Mouse (Mus musculus) ES-CJ7 (cell line): Measurements from ENCODE around the gene Ntn5.

ENCODE experiments used
- DNase-seq: peaks from one replicate; pipeline ENCODE4 v3.0.0; 2011; ENCODE audit warnings: low read depth, low spot score

Gene Ntn5

DNA sequence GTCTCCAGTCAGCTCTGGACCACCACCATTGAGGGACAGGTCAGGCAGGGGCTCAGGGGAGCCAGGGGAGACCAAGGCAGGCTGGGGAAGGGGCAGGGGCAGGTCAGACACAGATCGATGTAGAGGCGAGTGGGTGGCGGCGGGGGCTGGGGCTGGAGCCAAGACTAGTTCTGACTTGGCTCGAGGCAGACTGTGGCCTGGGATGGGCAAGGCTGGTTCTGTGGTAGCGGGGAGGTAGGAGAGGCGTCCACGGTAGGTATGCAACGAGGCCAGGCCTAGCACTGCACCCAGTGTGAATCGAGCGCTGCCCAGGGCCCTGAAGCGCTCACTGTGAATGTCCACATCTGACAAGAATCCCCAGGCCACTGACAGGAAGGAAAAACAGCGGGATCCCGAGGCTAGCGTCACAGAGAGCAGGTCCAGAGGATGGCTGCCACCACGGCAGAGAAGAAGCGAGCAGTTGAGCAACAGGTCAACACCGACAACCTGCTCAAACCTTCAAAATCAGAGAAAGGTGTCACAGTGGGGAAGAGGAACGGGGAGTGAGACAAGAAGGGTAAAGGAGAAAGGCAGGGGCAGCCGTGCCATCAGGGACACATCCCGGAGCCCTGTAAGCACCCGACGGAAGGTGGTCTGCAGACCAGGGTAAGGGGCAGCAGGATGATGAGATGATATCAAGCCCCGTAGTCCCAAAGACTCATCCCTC is 27.6 kb downstream of the Ntn5 start:
- DNase-seq: no peak

DNA sequence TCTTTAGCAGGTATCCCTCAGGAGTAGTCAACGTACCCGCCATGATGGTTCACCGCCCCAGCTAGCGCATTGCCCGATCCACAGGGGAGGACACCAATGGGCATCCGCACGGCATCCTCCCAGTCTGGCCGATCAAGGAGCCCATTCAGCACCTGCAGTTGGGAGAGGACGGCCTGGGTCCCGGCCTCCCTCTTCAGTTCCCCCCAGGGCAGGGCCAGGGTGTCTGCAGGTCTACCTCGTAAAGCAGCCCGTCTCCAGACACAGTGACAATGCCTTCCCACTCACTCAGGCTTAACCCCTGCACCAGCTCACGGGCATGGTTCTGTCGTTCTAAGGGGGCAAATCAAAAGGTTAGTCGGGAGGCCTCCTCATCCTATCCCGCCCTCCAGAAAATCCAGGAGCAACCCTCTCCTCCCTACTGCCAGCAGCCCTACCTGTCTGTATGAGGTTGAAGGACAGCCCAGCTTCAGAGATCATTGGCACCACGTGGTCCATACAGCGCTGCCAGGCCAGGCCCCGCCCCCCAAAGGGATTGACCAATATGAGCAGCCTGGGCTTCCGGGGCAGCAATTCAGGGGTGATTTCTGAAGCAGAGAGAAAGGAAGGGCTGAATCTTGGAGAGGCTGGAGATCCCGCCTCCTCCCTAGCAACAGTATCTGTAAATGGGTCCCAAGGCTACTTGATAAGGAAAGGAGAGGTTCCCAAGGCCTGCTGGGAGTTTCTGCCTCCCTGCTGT is 28.4 kb downstream of the Ntn5 start:
- no peak for DNase-seq

DNA sequence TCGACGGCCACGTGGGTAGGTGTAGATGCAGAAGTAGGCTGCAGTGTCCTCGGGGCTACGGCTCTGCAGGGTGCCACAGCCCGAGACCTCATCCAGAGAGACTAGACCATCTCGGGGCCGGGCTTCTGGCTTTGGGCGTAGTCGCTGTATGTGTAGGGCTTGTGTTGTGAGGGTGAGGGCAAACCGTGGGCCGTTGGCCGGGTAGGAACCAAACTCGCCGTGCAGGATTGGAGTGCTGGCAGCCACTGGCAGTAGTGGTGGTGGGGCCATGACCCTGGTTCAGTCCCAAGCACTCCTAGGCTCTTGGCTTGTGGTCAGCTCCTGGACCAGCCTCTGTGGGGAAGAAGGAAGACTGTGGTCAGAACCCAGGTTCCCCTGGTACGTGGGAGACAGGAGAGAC is 29.6 kb downstream of the Ntn5 start:
- no peak for DNase-seq

DNA sequence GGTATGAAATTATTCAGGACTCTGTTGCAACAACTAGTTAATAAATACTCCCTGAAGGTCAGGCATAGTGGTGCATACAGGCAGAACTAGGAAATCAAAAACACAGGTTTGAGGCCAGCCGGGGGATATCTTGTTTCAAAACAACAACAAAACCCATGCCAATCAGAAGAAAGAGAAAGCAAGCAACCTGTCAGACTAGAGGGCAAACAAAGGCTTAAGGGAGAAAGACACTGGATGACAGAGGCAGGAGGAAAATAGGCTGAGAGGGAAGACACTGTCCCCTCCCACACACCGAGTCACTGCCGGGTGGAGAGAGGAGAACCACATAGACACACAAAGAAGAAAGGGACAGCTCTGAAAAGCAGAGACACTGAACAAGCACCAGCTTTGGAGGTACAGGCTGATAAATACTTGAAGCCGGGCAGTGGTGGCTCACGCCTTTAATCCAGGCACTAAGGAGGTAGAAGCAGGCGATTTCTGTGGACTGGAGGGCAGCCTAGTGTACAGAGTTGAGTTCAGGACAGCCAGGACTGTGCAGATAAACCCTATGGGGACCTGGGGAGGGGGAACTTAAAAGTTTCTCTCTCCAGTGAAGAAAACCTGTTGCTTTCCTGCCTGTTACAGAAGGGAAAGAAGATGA is 30.2 kb downstream of the Ntn5 start:
- no peak for DNase-seq

DNA sequence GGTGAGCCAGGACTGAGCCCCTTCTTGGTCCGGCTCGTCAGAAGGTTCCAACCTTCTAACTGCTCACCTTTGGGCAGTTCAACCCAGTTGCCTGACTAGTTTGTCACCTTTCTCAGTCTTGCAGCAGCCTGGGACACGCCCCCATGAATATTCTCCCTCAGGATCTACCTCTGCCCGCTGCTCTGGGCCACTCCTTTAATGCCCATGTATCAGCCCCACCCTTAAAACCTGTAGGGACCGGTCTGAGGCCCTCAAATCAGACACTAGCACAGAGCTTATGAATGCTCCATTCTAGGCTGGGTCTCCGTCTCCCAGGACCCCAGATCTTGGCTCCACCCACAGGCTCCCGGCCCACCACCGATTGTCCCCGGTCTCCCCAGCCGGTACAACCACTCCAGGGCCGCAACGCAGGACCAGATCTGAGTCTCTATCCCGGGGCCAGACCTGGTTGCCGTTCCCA is 30.8 kb downstream of the Ntn5 start:
- peak; percentile 91 for DNase-seq

DNA sequence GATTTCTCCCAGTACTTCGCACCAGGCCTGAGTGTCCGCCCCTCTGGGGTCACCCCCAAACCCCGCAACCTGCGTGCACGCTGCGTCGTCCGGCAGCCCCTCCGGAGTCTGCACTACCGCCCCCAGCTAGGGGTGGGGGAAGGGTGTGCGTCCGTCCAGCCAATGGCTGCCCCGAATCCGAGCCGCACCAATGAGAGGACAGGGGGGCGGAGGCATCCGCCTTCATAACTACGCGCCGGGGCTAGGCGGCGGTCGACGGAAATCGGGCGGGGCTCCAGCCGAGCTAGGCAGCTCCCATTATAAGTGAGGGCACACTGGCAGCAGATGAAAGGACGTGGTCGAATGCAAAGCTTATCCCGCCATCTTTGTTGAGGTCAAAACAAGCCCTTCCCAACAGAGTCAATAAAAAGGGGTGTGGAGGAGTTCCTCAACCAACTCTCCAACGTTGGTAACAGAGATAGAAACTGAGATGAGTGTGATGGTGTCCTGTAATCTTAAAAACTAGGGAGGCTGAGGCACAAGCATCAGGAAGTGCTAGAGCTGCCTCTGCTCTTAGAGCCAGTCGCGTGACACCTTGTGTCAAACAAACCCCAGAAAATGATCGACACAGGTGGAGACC is 31.4 kb downstream of the Ntn5 start, which contains the start of gene Rpl18:
Gene Rpl18, plus strand, starts transcription at position 368 of the 619 bp plus-strand sequence.
- DNase-seq: peak; percentile 98

DNA sequence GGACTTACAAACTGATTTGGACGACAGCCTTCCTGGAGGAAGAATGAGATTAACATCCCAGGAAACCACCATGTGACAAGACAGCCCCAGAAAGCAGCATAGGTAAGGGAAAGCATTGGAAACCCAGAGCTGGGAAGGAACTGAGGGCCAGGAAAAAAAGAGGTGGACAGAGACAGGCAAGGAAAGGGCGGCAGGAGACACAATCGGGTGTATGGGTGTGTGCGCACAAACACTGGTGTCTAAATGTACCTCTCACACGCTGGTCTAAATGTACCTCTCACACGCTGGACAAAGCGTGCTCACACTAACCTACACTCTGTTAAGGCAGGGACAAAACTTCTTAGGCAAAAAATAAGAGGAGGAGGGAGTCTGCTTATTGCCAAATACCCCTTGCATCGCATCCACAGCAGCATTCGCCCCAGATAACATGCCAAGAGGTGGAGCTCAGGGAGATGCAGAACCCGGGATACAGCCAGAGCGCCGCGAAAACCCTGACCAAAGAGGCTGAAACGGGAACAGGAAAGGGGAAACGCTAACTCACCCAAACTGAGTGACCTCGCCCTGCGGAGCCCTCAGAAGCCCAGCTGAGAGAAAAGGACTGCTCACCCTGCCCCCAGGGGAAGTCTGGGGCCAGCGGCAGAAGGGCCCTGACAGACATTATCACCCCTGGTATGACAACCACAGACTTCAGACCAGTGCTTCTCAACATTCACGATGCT is 32.1 kb downstream of the Ntn5 start:
- DNase-seq: no peak

DNA sequence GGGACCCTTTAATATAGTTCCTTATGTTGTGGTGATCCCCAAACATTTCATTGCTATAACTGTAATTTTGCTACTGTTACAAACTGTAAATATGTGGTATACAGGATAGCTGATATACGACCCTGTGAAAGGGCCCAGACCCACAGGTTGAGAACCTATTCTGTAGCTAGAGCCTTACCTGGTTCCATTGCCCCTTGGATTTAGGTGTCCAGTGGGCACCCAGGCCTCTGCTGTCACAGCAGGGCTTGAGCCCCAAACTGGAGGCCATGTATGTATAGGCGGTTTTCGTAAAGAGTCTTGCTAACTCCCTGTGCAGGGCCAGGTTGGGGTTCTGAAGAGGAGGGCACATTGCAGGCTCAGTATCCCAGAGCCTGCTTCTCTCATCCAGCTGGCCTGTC is 32.6 kb downstream of the Ntn5 start:
- DNase-seq: no peak

DNA sequence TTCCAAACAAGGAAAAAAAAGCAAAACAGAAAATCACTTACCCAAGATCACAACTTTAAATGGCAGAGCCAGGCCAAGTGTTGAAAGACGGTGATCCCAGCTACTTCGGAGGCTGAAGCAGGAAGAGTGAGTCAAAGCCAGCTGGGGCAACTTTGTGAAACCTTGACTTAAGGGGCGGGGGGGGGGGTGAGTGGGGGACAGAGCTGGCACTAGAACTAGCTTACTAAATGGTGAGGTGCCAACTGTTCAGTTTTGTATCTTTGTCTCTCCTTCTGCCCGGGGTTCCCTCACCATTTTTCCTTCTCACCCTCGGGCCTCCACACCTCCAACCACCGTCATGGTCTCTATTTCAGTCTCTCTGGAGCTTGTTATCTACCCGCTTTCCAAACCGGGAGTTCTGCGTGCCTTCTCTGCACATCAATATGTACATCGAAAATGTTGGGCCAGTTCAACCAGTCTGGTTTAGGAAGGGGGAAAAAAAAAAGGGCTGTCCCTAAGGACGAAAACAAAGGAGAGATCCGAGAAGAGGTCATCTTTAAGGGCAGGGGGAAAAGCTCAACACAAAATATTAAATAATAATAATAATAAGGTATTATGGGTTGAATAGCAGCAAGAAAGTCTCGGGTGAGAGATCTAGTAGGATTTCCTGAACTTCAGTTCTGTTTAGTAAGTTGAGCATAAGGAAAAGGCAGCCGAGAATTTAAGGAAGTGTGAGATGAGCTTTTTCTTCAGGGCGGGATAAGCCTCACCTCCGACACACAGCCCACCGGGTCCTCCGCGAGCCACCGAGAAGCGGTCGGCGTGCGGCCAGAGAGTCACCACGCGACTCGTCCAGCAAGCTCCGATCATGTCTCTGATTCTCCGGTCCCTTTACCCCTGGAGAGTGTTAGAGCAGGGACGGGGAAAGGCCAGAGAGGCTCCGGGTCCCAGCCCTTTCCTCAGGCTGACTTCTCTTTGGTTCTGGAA is 33.4 kb downstream of the Ntn5 start:
- DNase-seq: no peak

DNA sequence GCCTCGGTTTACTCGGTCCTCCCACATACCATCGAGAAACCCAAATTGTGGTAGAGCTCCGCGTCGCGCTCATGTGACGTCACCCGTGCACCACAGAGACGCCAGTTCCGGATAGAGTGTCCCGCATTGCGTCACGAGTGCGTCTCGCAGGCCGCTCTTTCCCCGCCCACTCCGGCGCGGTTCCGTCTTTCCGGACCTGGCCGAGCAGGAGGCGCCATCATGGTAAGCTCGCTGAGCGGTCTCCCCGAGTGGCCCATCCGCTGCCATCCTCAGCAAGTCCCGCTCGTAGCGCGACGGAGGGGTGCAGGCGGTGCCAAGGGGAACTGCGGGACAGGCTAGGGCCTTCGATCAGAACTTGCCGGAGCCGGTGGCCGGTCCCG is 34.1 kb downstream of the Ntn5 start, which contains the start of gene Sphk2:
Gene Sphk2, minus strand, starts transcription at position 85 of the 380 bp plus-strand sequence.
- peak; percentile 99 for DNase-seq

DNA sequence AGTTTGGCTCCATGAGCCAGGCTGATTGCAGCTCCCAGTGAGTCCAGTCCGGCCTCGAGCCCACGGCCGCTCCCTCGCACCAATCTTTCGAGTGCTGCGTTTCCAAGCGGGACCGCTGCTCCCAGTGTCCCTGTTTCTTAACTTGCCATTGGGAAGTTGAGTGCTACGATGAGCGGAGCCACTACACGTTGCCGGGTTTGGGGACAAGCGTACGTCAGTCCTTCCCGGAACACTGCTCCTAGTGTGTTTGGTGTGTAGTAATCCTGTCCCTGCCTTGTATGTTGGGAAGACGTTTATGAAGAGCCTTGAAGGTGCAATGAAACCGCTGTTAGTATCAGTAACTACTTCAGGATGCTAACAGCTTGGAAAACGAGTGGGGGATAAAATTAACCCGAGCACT is 34.5 kb downstream of the Ntn5 start:
- no peak for DNase-seq

DNA sequence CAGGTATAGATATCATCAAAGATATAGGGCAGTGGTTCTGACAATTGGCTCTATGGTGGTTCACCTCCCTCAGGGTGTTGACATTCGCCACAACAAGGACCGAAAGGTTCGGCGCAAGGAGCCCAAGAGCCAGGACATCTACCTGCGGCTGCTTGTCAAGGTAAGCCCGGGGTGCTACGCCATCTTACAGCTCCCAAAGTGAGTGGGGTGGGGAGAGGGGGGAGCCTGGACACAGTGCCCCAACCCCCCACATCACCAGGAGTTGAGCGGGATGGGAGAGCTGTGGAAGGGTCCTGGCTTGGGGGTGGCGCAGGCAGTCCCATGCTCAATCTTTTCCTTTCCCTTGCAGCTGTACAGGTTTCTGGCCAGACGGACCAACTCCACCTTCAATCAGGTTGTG is 35.4 kb downstream of the Ntn5 start:
- no peak for DNase-seq

DNA sequence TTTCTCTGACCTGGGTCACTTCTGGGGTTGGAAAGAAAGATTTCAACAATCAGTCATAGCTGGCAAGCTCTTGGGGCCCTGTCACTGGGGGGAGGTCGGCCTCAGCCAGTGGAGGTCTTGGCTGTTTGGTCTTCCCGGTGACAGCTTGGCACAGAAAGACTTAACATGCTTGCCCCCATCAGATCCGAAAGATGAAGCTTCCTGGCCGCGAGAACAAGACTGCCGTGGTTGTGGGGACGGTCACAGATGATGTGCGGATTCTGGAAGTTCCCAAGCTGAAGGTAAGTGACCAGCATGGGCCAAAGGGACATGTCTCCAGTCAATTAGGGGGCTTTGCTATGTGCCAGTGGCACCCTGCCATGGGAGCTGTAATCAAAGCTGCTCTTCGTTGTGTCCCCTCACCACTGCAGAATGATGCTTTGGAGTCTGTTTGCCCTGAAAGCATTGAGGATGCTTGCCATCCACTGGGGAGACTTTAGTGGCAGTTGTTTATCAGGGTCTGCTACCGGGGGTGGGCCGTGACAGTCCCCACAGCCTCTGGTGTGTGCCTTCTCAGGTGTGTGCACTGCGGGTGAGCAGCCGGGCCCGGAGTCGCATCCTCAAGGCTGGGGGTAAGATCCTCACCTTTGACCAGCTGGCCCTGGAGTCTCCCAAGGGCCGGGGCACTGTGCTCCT is 36.1 kb downstream of the Ntn5 start:
- no peak for DNase-seq

DNA sequence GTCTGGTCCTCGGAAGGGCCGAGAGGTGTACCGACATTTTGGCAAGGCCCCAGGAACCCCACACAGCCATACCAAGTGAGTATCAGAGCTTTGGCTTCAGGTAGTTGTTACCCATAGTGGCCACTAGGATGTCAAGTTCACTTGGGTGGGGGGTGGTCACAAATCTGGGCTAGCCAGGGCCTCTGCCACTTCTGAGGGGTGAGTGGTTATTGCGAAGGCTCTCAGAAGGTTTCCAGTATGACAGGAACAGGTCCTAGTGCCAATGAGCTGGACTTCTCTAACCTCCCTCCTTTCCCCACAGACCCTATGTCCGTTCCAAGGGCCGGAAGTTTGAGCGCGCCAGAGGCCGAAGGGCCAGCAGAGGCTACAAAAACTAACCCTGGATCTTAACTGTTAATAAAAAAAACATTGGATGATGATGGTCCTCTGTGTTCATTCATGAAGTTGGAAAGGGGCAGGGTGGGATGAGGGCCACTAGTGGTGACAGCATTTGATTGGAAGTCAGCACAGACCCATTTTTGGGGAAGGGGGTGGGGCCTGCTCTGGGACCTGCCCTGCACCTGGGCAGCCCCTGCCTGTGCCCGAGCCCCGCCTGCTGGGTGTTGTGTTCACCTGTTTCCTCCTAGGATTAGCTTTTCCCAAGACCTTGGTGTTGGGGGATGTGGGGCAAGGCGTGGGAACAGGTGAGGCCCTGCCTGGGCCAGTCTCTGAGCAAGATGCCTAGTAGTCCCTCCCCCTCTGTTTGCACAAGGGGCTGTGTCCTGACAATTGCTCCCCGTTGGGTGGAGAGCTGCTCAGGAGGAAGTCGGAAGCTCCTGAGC is 36.8 kb downstream of the Ntn5 start, which contains the start of gene Fam83e:
Gene Fam83e, plus strand, starts transcription at position 800 of the 821 bp plus-strand sequence.
- DNase-seq: peak; percentile 86

DNA sequence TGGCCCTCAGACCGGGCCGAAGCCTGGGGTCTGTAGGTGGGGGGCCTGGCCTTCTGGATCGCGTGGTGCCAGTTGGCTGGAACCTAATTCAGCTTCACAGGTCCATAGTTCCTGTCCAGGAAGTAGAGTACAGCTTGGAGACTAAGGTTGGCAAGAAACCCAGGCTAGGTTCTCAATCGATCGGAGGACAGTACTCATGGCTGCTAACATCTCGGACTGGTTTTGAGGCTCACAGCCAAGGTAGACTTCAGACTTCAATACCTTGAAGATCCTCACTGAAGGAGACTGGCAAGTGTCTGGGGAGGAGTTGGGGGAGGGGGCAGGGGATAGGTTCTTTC is 37.4 kb downstream of the Ntn5 start:
- DNase-seq: no peak

DNA sequence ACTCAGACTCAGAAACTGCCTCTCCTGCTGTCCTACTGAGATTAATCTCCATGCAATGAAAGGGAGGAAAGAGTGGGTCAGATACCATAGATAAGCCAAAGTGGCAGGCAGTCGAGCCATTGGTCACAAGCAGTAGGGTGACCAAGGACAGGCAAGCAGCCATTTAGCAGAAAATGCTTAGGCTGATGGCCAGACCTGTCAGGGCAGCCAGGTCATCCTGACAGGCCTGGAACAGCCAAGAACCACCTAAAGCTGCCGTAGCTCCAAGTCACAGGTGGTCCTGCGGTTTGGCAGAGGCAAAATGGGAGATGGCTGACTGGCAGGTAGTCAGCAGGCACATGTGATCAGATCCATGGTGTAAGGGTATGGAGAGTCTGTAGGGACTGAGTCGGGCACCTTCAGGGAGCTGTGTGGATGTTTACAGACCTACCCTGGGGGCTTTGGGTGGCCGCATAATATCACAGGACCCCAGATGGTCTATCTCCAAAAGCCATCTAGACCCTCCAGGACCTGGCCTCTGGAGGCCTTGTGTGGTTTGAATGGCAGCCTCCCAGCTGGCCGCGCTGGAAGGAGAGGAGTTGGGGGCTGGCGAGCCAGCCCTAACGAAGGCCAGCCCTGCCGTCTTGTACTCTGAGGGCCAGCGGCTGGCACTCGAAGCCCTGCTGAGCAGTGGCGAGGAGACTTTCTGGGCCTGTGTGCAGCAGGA is 38.0 kb downstream of the Ntn5 start:
- no peak for DNase-seq

DNA sequence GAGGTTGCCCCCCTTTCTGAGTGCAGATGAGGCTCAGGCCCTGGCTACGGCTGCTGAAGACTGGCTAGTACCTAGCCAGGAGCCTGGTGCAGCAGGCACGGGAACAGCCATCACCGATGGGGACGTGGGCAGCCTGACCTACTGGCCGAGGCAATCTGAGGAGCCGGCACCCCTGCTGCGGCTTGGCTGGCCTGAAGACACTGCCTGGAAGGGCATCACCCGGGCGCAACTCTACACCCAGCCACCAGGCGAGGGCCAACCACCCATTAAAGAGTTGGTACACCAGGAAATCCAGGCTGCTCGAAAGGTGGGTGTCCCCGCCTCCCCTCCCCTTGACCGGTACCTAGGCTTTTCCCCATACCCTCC is 38.5 kb downstream of the Ntn5 start:
- DNase-seq: no peak

DNA sequence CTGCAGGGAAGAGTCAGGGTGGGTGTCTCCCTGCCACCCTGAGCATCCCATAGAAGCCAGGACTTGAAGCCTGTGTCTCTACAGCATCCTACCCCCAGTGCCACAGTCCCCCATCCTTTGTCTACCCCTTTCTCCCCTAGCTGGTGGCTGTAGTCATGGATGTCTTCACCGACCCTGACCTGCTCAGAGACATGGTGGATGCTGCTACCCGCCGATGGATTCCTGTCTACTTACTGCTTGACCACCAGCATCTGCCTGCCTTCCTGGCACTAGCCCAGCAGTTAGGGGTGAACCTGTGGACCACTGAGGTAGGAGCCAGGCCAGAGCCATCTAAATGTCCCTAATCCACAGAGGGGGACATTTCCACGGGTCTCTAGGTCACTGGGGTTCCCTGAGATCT is 39.5 kb downstream of the Ntn5 start:
- DNase-seq: no peak
